Mouse (Mus musculus) mesoderm, embryonic 11.5 days (tissue): Measurements from ENCODE around the gene Cdh3.
A peak's percentile ranks its signal among the peaks of the same experiment; 100 is the strongest.

Experiments used
- DNase-seq: peaks from one replicate; pipeline ENCODE4 v3.0.0-alpha.2; 2012; ENCODE audit warnings: low read depth, low spot score

Gene Cdh3

DNA sequence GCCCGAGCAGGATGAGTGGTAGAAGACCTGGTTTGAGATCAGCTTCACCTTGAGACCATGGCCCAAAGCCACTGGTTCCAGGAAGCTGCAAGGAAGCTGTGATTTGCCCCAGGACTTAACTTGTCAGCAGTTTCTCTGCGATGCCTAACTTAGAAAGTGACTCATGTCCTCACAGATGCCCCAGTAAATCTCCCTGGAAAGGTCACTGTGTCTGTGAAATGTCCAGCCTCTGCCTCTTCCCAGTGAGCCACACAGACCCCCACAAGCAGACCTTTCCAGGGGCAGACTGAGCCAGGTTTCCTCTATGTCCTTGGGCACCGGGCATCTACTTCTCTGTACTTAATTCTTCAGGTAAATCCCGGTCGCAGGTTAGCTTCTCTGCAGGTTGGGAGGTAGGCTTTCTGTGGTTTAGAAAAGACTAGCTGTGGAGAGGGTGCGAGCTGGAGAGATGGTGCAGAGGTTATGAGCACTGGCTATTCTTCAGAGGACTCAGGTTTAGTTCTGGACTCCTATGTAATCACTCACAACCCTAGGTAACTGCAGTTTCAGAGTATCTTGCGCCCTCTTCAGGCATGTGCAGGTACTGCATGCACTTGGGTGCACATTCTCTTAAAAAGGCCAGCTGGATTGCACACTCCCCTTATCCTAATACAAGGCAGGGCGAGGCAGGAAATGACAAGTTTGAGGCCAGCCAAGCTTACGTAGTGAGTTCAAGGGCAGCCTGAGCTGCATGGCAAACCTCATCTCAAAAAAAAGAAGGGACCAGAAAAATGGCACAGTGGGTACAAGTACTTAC, 16.7 kb downstream of the Cdh3 start:
- DNase-seq, result no peak

DNA sequence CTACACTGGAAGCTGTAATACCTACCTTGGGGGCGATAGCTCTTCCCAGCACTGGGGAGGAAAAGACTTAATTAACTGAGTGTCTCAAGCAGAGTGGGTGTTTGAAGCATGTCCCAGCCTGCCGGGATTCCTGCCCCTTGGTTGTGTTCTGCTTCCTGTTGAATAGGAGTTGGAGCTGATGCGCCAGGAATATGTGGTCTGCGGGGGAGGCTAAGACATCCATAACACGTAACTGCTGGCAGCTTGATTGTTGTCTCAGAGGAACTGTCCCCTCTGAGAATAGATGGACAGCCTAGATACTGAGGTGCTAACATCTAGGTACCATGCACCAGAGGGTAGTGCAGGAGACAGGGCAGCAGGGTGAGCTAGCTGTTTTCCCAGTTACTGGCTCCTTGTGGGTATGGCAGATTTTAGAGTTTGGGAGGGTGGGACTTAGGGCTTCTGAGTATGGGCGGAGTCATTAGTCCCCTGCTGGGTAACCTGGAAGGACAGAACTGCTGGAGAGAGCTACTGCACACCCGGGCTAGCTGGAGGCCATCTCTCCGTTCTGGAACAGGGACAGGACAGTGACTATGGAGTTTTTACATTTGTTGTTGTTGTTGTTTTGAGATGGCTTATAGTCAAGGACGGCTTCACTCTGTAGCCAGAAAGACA, 18.0 kb downstream of the Cdh3 start:
- no peak for DNase-seq

DNA sequence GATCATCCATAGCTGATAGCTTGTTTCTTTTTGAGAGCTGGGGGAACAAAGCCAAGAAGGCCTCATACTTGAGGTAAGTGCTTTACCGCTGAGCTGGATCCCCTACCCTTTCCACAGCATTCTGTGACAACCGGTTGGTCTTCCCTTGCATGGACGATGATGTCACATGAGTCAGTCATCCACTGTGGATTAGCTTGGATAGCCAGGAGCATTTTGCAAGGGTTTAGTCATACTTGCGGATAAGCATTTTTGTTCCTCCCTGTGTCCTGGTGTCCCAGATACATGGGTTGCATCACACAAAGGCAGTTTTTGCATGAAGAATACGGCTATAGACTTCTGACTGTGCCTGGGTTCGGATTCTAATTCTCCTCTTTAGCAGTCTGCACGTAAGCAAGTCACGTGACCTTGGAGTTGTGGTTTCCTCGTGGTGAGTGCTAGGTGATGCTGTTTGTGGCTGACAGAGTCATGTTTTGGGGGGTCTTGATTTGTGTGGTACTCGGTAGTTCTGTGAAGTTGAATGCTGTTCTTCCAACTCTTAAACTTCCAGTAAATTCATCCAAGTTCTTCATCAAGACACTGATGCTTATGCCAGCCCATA, 19.3 kb downstream of the Cdh3 start:
- no peak for DNase-seq

DNA sequence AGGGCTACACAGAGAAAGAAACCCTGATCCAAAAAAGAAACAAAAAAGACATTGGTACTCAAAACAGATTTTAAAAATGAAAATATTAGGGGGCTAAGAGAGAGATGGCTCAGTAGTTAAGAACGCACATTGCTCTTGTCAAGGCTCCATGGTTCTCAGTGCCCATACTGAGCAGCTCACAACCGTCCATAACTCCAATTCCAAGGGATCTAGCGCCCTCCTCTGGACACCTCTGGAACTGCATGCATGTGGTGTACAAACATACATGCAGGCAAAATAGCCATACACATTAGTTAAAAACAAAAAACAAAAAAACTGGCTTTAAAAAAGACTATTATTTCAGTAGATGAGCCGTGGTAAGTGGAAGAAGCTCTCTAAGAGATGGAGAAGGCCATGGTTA, 19.9 kb downstream of the Cdh3 start:
- DNase-seq, result no peak

DNA sequence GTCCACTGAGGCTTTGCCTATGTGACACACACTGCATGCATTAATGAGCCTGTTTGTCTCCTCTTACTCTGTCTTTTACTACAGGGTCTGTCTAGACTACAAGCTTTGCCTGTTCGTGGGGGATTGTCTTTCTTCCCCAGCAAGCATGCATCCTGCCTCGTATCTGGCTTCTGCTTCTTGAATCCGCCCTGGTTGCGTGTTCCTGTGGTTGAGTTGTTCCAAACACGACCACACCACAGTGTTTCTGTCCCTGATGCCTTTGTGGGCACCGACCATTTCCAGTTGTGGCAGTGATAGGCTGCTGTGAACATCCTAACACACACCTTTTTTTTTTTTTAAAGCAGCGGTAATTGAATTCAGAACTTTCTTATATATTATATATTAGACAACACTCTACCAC, 23.0 kb downstream of the Cdh3 start:
- no peak for DNase-seq

DNA sequence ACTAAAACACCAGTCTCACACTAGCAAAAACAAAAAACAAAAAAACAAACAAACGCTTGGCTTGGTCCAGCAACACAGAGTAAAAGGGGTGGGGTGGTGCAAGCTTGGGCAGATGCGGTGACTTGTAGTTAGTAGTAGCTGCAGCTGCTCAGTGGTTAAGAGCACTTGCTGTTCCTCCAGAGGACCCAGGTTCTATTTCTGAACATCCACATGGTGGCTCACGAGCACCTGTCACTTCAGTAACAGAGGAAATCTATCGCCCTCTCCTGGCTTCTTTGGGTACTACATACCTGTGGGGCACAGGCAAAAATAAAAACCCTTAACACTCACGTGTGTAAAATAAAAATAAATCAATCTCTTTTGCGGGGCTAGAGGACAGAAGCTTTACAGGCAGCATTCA, 23.8 kb downstream of the Cdh3 start:
- peak; percentile 67 for DNase-seq

DNA sequence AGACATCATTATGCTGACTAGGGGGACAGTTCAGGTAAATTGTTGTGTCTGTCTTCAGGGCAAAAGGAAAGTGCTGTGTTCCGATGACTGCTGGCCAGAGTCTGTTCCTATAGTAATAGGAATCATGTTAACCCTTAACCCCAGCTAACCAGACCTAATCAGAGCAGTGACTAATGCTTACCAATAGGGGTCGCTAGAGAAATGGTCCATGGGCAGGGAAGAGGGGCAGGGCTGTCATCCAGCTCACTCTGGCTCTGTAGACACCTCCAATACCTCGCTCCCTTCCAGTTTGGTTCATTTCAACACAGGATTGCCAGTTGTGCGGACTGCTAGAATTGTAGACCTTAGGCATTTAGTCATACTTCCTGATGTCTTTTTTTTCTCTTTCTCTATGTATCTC, 24.8 kb downstream of the Cdh3 start:
- no peak for DNase-seq

DNA sequence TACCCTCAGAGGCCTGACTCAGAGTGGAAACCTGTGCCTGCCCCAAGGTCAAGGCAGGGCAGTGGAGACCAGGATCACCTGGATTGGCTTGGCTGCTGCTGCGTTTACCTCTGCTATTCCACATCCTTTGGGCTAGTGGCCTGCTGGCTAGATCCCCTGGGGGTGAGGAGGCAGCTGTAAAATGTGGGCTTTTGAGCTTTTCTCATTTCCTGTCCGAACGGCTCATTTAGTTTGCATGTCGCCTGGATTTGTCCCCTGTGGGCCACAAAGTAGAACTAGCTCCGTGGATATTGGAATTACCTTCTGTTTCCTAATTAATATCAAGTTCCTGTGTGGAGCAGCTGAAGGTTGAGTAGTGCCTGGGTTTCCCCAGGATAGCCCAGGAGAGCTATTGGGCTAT, 28.5 kb downstream of the Cdh3 start:
- no peak for DNase-seq

DNA sequence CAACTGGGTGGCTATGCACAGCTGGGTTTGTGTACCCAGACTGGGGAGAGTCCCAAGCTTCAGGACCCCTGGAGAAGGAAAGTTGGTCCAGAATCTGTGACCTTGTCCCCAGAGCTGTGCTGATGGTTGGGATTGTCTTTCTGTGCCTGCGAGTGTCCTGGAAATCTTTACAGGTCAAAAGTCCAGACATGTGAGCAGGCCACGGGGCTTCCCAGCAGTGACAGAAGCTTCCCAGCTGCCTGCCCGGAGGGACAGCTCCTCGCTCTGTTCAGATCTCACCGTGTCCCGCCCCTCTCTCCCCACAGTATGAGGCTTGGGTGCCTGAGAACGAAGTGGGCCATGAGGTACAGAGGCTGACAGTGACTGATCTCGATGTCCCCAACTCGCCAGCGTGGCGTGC, 30.3 kb downstream of the Cdh3 start:
- no peak for DNase-seq

DNA sequence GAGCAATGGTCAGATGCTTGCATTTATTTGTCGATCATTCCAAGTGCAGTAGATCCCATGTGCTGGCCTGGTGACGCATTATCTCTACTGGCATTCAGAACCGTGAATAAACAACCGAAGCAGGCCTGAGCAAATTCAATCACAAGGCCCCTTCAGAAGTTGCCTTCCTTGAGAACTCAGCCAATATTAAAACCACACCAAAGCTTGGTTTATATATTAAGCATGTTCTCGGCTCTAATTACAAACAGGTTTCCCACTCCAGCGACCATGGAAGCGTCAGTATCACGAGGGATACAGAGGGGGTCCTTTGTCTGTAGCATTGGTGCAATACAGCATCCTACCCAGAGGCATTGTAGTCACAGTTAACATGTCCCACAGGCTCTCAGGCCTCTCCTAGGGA, 32.4 kb downstream of the Cdh3 start:
- DNase-seq, result no peak

DNA sequence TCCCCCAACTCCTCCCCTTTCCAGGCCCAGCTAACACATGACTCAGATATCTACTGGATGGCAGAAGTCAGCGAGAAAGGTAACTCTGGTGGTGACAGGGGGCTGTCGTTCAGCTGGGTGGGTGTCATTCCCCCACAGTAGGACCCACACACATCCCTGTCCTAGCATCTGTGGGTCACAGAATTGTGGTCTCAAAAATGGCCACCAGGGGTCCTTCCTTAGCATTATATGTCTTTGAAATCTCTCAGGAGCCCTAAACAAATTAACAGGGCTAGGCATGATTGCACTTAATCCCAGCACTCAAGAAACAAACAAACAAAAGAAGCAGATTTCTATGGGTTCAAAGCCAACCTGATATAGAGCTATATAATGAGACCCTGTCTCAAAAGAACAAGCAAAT, 34.5 kb downstream of the Cdh3 start:
- DNase-seq, result no peak

DNA sequence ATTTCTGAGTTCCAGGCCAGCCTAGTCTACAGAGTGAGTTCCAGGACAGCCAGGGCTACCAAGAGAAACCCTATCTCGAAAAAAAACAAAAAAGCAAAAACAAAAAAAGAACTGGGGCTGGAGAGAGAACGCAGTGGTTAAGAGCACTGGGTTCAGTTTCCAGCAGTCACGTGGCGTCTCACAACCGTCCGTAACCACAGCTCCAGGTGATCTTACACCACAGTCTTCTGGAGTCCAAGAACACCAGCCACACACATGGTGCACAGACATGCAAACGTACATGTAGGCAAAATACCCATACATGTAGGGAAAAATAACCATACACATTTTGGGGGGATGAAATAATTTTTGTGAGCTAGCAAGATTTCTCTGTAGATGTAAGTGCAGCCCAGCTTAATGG, 36.1 kb downstream of the Cdh3 start:
- DNase-seq, result no peak

DNA sequence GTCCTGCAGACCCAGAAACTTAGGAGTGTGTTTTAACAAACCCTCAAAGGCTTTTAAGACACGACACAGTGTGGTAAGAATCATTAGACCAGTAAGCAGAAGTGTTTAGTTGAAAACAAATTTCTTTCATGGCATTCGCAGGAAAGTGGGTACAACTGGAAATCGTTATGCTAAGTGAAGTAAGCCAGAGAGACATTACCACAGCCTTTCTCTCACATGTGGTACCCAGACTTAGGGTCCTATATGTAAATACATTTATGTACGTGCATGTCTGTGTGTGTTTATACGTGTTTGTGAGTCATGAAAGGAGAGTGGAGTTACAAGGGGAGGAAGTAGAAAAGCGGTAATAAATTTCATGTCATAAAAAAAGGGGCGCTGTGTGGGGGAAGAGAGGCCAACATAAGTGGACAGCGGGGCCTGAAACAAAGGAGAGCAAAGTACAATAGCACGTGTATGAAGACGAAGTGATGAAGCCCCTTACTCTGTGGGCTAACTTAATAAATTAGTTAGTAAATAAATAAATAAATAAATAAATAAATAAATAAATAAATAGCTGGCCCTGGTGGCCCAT, 37.8 kb downstream of the Cdh3 start:
- no peak for DNase-seq

DNA sequence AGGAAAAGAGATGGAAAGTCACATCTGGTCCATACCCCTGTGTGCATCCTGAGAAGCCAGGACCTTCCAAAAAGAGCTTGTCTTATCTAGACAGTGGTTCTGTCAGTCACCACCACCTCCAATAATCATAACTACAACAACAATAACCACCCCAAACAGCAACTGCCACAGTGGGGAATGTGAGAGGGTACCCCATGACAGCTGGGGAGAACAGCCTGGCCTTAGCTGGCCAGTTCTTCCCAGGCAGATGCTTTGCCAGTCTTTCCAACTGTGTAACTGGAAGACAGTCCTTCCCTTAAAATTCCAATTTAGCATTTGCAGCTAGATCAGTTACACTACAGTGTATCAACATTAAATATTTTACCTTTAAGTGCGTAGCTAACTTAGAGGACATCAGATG, 40.2 kb downstream of the Cdh3 start:
- no peak for DNase-seq

DNA sequence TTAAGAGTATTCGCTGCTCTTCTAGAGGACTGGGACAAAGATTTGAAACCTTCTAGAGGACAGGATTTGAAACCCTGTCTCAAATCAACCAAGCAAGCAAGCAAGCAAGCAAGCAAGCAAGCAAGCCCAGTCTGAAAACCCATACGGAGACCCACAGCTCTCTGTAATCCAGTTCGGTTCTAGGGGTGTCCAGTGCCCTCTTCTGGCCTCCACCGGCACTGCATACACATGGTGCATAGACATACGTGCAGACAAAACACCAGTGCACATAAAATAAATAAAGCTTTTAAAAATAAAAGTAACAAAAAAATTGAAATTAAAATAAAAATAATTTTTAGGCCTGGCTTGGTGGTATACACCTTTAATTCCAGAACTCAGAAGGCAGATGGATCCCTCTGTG, 43.3 kb downstream of the Cdh3 start:
- no peak for DNase-seq

DNA sequence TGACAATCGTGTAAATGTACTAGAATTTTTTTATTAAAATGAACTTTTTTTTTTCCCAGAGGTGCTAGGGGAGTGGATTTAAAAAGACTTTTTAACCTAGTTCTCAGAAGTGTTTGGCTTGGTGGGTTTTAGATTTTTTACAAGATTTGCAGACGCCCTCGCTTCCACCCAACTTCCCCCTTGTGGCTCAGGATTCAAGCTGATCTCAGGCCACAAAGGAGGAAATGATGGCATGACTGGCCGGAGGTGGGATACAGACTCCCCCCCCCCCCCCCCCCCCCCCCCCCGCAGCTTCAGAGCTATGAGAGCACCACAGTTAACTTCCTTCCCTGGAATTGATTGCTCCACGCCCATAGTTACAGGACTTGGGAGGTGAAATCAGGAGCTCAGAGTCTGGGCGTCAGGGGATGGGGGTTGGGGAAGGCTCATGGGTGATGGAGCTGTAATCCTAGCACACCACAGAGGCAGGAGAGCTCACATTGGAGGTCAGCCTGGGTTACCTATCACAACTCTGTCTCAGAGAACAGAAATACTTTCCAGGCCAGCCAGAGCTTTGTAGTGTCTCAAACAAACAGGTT, 45.5 kb downstream of the Cdh3 start:
- no peak for DNase-seq

DNA sequence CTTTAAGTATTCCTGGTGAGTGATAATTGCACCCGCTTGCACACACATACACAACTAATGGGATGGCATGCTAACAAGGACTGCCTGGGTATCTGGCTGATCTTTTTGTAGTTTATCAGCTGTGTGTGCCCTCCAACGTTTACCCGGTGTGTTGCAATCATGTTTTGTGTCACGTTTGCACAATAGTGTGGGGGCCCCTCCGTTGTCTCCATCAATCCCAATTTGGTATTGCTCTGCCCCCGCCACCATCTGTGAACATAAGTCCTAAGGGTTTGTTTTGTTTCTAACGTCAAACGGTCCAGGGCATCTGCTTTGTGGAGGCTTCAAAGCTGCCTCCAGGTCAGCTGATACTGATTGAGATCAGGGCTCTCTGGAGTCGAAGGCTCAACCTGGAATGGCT, 49.2 kb downstream of the Cdh3 start:
- no peak for DNase-seq

DNA sequence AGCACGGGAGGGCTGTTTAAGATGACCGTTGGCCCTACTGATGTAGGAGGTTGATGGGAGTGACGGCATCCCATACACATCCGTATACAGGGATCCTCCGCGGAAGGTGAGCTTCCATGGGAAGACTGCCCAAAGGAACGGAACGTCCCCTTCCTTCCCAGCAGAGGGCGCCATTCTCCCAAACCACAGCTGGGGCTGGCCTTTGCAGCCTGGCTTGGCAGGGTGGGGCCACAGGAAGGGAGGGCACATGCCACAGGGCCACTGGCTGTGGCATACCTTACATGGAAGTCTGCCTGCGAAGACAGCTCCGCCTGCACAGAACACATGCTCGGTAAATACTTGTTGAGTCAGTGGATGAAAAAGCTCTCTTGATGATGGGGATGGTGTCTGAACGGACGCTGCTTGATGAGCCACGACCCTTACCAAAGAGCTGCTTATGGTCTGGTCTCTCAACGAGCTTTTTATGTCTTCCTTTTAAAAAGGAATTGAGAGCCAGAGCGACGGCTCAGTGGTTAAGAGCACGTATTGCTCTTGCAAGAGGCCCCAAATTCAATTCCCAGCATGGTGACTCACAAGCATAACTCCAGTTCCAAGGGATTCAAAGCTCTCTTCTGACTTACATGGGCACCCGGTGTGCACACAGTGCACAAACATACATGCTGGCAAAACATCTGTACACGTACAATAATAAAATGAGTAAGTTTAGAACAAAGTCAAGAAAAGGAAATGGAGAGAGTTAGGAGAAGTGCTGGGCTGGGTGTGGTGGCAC, 50.6 kb downstream of the Cdh3 start:
- DNase-seq, result peak; percentile 72

DNA sequence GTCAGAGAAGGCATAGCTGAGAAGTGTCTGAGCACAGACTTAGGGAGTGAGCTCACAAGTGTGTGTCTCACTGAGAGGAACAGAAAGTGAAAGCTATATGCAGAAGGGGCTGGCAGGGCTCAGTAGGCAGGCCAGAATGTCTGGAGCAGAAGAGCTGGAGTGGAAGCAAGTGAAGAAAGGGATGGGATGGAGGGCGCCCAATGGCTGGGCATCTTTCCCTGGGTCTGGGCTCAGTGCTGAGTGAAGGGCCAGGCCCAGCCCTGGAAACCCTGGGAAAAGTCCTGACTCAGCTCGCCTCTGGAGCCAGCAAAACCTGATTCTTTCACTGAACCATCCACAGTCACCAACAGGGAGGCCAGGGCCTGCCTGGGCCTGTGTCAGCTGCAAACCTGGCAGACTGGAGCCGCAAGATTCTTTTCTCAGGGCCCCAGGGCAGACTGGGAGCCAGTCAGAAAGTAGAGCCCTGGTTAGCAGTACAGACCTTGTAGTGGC, 53.0 kb downstream of the Cdh3 start:
- DNase-seq, result no peak

DNA sequence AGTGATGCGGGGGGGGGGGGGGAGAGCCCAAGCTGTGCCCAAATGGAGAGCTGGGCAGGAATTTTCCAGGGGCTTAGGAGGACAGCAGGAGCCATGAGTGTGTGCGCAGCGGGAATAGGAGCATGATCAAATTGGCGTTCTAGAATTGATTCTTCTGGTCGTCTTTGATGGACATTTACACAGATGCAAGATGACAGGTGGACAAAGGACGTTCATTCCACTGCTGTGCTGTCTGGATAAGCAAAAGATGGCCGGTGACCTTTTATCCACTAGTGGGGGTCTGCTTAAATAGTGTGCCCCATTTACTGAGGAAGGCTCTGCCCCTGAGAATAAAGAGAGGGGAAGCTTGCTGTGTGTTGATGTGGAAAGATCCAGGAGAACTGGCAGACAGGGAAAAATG, 58.3 kb downstream of the Cdh3 start:
- no peak for DNase-seq

DNA sequence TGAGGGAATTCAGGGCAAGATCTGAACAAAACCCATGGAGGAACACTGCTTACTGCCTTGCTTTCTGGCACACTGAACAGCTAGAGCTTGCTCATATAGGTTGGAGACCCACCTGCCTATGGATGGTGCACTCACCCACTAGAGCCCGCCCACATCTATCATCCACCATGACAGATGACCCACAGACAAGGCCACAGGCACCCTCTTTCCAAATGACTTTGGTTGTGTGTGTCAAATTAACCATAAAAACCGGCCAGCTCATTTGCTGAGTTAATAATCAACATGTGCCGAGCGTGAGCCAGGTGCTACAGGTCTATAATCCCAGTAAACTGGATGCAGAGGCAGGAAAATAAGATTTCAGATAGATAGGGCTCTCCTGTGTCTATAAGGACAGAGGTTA, 59.7 kb downstream of the Cdh3 start:
- DNase-seq, result no peak
